Mouse (Mus musculus): ENCODE measurements around the gene Gm21885. TPM values are rescaled to one million over a fixed set of nuclear protein-coding genes. Genes with fewer than 3 reads are reported as not detected.
A peak's percentile ranks its signal among the peaks of the same experiment; 100 is the strongest.
"Not testable (repeated sequence)": the region's sequence is repeated elsewhere in the genome, so short reads cannot be mapped to it uniquely, and the experiment has no call there.

Gm21885 gene
- total RNA-seq, 2 experiments from 2014 or later, result not detected

DNA sequence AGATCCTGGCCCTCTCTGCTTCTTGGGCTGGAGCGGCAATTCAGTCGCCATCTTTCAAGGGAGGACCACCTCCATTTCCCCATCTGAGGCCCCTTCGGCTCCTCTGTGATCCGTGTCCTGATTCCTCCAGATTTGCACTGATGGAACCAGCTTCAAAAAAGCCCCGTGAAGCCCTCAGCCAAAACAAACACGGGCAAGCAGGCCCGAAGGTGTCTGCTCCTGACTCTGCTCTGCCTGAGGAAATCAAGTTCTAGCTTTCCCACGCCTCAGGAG lies 34.9 kb upstream of the Gm21885 start:
- Histone ChIP-seq H3K4me3 (no peak overlapping the region), H3K27ac (no peak overlapping the region)
- TF ChIP-seq CTCF (conservative IDR thresholded peaks at IDR 0.05), result no peak
- no peak for DNase-seq (ENCODE audit: low spot score in 2 of 2)

DNA sequence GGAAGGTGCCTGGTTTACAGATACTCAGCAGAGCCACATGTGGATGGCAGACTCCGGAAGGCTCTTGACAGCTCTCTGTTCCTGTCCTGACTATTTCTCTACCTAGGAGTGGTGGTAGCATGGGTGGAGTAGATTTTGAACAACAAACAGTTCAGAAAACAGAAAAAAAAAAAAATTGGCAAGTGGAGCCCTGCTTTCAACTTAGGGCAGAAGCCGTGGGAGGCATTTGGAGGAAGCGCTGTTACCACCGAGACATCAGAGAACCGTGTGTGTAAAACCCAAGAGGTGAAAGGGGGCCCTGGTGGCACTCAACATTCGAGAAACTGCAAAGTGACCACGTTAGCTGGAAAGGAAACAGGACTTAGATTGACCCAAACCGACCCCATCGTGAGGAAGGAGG lies 28.5 kb upstream of the Gm21885 start:
- TF ChIP-seq CTCF (conservative IDR thresholded peaks at IDR 0.05), result no peak
- no peak overlapping the region for H3K27ac ChIP-seq
- DNase-seq (ENCODE audit: low spot score in 2 of 2), result no peak
- H3K4me3 ChIP-seq, result no peak overlapping the region

DNA sequence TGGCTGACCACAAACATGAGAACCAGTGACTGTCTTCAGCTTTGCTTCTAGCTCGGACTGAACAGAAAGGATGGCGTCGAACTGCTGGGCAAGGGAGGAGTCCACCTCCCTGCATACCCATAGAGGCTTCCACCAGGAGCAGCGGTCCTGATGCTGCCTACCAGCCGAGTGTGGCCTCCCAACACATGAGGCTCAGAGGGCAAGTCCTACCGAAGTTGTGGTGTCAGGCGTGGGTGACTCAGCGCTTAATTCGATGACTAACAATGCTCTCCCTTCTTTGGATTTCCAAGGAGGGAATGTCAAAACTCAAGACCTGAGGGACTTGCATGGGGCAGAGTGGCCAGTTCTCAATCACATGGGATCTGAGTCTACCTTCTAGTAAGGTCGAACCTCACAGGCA lies 28.0 kb upstream of the Gm21885 start:
- no peak for TF ChIP-seq CTCF (conservative IDR thresholded peaks at IDR 0.05)
- H3K27ac ChIP-seq, result no peak overlapping the region
- DNase-seq (ENCODE audit: low spot score in 2 of 2), result no peak
- H3K4me3 ChIP-seq, result no peak overlapping the region

DNA sequence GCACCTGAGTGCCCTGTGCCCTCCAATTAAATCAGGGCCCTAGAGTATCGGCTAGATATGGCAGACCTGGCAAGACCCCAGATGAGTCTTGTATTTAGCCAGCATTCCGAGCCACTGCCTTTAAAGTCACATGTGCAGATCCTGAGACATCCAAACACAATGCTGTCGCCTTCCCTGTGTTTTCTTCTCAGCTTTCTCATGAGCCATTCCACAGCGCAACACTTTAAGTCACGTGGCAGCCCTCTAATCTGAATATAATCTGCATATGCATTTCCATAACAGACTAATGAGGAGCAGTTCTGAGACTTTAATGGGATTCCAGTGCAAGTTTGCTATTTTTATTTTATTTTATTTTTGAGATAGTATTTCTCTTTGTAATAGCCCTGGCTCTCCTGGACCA lies 25.9 kb upstream of the Gm21885 start:
- TF ChIP-seq CTCF (conservative IDR thresholded peaks at IDR 0.05), result no peak
- no peak for DNase-seq (ENCODE audit: low spot score in 2 of 2)
- no peak overlapping the region for H3K27ac ChIP-seq
- H3K4me3 ChIP-seq, result no peak overlapping the region

DNA sequence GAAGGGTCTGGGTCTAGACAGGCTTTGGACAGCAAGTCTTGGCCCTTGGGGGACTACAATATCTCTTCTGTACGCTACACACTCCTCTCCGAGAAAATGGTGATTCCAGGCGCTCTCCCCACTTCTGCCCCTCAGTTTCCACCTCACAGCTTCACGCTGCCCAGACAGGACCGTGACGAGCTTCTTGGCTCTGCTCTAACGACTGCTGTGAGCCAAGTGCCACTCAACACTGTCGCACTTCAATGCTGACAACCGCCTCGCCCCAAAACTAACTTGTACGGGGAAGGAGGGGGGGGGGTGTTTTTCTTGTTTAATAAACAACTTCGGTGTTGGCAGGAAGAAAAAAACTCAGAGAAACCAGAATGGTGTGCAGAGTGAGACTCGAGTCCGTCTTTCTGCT lies 23.7 kb upstream of the Gm21885 start:
- Histone ChIP-seq H3K4me3 (no peak overlapping the region), H3K27ac (no peak overlapping the region)
- no peak for DNase-seq (ENCODE audit: low spot score in 2 of 2)
- no peak for TF ChIP-seq CTCF (conservative IDR thresholded peaks at IDR 0.05)

DNA sequence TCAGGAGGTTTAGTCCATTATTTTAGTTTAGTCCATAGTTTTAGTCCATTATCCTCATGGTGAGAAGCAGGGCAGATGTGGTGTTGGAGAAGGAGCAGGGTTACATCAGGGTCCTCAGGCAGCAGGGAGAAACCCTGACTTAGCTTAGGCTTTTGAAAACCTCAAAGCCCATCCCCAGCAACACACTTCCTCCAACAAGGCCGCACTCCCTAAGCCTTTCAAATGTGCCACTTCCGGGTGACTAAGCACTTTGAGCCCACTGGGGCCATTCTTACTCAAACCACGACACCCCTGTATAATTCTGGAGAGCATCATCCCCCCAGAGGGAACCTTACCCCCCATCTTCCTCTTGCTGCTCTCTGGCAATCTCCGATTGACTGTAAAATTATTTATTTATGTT lies 21.9 kb upstream of the Gm21885 start:
- Histone ChIP-seq H3K27ac (no peak overlapping the region), H3K4me3 (no peak overlapping the region)
- no peak for DNase-seq (ENCODE audit: low spot score in 2 of 2)
- TF ChIP-seq CTCF (conservative IDR thresholded peaks at IDR 0.05), result no peak

DNA sequence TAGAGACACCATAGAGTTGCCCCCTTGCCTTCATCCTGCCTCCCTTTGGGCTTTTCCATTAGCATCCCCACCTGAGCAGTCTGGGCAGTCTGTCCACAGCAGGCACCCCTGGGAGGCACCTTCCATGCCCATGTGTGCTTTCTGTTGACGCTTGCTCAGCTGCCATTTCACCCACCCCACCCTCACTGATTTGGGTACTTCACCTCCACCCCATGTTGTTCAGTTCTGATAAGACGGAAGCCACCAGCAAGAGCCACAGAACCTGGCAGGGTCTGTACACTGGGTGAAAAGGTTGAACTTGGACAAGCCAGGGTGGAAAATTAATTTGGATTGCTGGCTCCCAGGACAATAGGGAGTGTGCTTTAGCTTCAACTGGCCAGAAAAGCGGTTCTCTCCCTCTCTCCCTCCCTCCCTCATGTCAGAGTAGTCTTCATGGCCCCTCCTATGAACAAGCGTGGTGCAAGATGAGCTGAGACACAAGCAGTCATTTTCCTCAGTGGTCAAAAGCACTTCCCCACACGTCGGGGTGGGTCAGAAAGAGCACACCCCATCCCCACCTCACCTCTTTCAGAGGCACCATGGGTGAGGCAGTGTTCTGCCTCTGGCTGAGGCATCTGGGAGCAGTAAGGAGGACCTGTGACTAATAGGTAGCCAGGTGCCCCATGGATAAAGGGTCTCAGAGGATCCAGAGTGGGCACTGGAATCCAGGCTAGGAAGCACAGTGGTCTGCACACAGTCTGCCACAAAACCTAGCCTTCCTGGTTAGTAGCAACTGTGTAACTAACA lies 19.9 kb upstream of the Gm21885 start:
- Histone ChIP-seq H3K27ac (no peak overlapping the region), H3K4me3 (no peak overlapping the region)
- no peak for TF ChIP-seq CTCF (conservative IDR thresholded peaks at IDR 0.05)
- DNase-seq (ENCODE audit: low spot score in 2 of 2), result no peak

DNA sequence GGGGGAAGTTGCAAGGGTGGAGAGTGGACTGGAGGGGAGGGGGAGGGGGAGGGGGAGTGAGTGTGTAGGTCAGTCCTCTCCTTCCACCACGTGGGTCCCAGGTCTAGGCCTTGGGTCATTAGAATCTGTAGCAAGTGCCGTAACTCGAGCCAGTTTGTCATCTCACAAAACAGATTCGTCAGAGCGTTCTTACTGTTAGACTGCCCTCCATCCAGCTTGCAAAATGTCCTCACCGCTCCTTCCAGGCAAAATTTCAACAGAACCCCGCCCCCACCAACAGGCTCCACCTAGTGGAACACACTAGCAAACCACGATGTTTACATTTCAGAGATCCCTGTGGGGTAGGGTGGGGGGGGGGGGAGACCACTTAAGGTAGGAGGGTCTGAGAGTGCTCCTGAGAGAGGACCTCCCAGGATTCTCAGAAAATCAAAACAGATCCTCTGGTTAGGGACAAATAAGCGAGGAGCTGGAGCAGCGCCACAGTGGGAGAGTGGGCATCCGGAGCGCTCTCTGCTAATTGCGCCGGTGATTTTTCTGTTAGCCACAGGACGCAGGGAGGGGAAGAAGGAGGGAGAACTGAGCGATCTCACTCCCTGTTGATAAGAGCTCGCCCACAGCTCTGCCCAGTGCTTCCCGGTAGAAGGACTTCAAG lies 16.4 kb upstream of the Gm21885 start:
- peak; percentile 49 to 56 for DNase-seq (ENCODE audit: low spot score in 2 of 2)
- peak overlapping the region; percentile 82 for H3K27ac ChIP-seq
- peak overlapping the region; percentile 53 for H3K4me3 ChIP-seq
- peak; percentile 69 for TF ChIP-seq CTCF (conservative IDR thresholded peaks at IDR 0.05)

DNA sequence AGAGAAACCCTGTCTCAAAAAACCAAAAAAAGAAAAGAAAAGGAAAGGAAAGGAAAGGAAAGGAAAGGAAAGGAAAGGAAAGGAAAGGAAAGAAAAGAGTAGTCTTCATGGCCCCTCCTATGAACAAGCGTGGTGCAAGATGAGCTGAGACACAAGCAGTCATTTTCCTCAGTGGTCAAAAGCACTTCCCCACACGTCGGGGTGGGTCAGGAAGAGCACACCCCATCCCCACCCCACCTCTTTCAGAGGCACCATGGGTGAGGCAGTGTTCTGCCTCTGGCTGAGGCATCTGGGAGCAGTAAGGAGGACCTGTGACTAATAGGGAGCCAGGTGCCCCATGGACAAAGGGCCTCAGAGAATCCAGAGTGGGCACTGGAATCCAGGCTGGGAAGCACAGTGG lies 15.5 kb upstream of the Gm21885 start:
- not testable (repeated sequence) for DNase-seq (ENCODE audit: low spot score in 2 of 2); H3K27ac ChIP-seq; H3K4me3 ChIP-seq

DNA sequence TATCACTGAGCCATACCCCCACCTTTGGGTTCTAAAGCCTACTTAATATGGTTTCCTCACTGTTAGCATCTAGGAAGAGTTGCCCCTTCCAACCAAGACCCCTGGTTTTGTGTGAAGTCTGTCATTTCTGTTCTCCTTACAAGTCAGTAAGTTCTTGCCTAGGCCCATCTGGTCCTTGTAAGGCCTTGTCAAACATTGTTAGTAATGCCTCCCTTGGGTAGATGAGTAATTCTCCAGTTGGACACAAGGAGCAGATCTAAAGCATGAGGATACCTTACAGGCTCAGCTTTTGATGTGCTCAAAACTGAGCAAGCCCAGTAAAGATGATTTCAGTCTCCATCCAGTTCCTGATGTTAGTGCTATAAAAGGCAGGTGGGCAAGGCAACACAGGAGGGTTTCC lies 12.9 kb upstream of the Gm21885 start:
- TF ChIP-seq CTCF (conservative IDR thresholded peaks at IDR 0.05), result no peak
- no peak for DNase-seq (ENCODE audit: low spot score in 2 of 2)
- Histone ChIP-seq H3K4me3 (no peak overlapping the region), H3K27ac (no peak overlapping the region)

DNA sequence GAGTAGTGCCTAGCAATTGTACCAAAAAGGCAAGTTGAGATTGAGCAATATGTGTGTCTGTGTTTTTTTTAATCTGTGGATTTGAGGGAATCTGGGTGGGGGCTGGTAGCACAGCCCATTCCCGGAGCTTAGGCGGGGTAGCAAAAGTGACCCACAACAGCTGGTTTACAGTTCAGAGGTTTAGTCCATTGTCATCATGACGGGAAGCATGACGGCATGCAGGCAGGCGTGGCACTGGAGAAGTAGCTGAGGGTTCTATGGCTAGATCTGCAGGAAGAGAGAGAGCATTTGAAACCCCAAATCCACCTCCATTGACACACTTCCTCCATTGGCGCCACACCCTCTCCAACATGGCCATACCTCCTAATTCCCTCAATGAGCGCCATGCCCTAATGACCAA lies 11.8 kb upstream of the Gm21885 start:
- TF ChIP-seq CTCF (conservative IDR thresholded peaks at IDR 0.05), result no peak
- Histone ChIP-seq H3K27ac (no peak overlapping the region), H3K4me3 (no peak overlapping the region)
- DNase-seq (ENCODE audit: low spot score in 2 of 2), result no peak

DNA sequence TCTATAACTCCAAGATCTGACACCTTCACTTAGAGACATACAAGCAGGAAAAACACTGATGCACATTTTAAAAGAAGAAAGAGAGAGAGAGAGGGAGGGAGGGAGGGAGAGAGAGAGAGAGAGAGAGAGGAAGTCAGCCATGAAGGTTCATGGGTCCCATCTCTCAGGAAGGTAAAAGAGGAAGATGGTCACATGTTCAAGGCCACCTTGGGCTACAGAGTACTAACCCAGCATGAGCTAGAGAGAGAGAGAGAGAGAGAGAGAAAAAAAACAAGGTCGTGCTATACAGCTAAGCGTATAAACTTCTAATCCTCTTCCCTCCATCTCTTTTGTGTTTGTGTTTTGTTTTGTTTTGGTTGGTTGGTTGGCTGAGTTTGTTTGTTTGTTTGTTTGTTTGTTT lies 10.7 kb upstream of the Gm21885 start:
- no peak overlapping the region for H3K27ac ChIP-seq
- no peak for TF ChIP-seq CTCF (conservative IDR thresholded peaks at IDR 0.05)
- no peak overlapping the region for H3K4me3 ChIP-seq
- no peak for DNase-seq (ENCODE audit: low spot score in 2 of 2)

DNA sequence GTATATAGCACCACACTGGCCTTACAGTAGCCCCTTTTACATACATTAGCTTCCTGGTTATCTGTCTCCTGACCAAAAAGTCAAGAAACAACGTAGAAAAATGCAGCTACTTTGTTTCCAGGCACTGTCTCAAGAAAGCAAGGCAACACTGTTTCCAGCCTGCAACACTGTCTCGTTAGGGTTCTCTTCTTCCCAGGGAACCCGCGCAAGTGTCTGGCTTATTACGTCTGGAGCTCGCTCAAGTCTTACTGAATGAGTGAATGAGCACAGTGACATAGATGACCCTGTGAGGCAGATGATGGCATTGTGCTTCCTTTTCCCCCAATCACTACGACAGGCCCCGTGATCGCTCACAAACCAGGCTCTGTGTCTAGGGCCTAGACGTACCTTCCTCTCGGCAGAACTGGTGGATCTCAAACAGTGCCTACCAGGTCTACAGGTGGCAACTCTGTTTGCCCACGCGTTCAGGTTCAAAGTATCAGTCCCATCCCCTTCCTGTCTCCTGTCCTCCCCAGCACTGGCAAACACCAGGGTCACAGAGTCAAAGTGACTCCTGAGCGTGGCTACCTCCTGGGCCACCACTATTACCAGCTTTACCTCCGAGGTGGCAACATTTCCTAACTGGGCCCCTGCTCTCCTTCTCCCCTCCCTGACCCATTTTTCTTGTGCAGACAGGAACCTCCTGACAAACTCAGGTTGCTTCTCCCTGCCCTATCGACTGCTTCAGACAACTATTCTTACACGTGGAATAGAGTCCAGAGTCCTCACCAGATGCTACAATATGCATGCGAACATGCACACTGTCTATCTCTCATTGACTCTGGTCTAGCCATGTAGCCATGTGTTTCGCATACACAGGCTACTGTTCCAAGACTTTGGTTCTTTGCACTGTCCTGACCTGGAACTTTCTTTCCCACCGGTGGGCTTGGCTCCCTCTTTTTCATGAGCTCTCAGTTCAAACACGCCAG lies 8.4 kb upstream of the Gm21885 start:
- DNase-seq (ENCODE audit: low spot score in 2 of 2), result no peak
- Histone ChIP-seq H3K27ac (no peak overlapping the region), H3K4me3 (no peak overlapping the region)
- no peak for TF ChIP-seq CTCF (conservative IDR thresholded peaks at IDR 0.05)

Measured in layer of hippocampus, adult 2 months (tissue).